Mouse (Mus musculus) liver, embryonic 16.5 days (tissue): ENCODE measurements around the gene Apoc2. TPM values are rescaled to one million over a fixed set of nuclear protein-coding genes. Genes with fewer than 3 reads are reported as not detected.

ENCODE experiments used
- ATAC-seq: fragments of 200-750 bp; cut with Nextera tagmentation; 2 replicates; pipeline ENCODE4 v1.8.0; 2017; ENCODE audit warnings: low read depth, mild to moderate bottlenecking, moderate number of reproducible peaks, moderate library complexity
- H3K27ac ChIP-seq: fragments of 300-500 bp; sonication (generic); 2 replicates; pipeline ENCODE4 v1.5.1; 2014; ENCODE audit warnings: mild to moderate bottlenecking, low read length
- H3K27me3 ChIP-seq: fragments of 300-500 bp; sonication (generic); 2 replicates; pipeline ENCODE4 v1.6.1; 2014; ENCODE audit warnings: low read depth, low read length, mixed read lengths; ENCODE audit not compliant: control insufficient read depth, insufficient read depth
- H3K36me3 ChIP-seq: fragments of 300-500 bp; sonication (generic); 2 replicates; pipeline ENCODE4 v1.6.1; 2014; ENCODE audit warnings: mild to moderate bottlenecking; ENCODE audit not compliant: control insufficient read depth, insufficient read depth
- H3K4me1 ChIP-seq: fragments of 300-500 bp; sonication (generic); 2 replicates; pipeline ENCODE4 v1.6.1; 2014; ENCODE audit warnings: low read depth, low read length, mixed read lengths; ENCODE audit not compliant: control insufficient read depth
- H3K4me2 ChIP-seq: fragments of 300-500 bp; sonication (generic); 2 replicates; pipeline ENCODE4 v1.6.1; 2014; ENCODE audit warnings: low read depth, low read length, mixed read lengths
- H3K4me3 ChIP-seq: fragments of 300-500 bp; sonication (generic); 2 replicates; pipeline ENCODE4 v1.5.1; 2014; ENCODE audit warnings: low read depth, mild to moderate bottlenecking, low read length
- H3K9ac ChIP-seq: fragments of 300-500 bp; sonication (generic); 2 replicates; pipeline ENCODE4 v1.6.1; 2014; ENCODE audit warnings: low read depth, low read length
- H3K9me3 ChIP-seq: fragments of 300-500 bp; sonication (generic); replicated peaks from 2 replicates; pipeline ENCODE4 v1.6.1; 2016; ENCODE audit warnings: low read length; ENCODE audit not compliant: control insufficient read depth
- WGBS: fragments of 180-500 bp; shearing (Covaris S2); extraction: QIAGEN DNeasy Blood & Tissue Kit; methylation state at CpG from one replicate; pipeline ENCODE4 v1.1.7; 2014; ENCODE audit not compliant: insufficient replicate concordance; 5-methylcytosine and 5-hydroxymethylcytosine counted together
- polyA plus RNA-seq: library from polyadenylated mRNA; unstranded; fragments of >200 nt; fragmentation: Nextera tagmentation; extraction: Ambion mirVana; gene quantifications from 2 replicates; pipeline ENCODE4 v1.2.1, GENCODE M21; 2015

Apoc2 gene
- polyA plus RNA-seq, 1 experiment from 2014 or later, result 1,344 TPM

DNA sequence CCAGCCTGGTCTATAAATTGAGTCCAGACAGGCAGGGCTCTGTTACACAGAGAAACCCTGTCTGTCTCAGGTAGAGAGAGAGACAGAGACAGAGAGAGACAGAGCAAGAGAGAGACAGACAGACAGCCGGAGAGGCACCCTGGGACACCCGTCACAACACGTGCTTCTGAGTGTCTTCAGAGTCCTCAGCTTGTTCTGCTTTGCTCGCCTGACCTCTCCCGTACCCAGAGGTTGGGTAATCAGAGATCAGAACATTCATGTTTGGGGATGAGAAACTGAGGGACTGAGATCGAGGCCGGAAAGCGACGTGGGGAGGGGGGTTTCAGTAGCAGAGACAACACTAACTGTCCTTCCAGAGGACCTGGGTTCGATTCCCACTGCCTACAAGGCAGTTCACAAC lies 1.9 kb downstream of the Apoc2 start:
- peak; percentile 37 for ATAC-seq
- Histone ChIP-seq H3K4me3 (peak overlapping the region; percentile 31), H3K36me3 (no peaks in the 10 kb centered on the region), H3K27me3 (no peaks in the 10 kb centered on the region), H3K27ac (peak overlapping the region; percentile 65), H3K9ac (peak overlapping the region; percentile 16; the same call in 1 of the 2 replicates), H3K4me2 (no peak overlapping the region), H3K9me3 (no peaks in the 10 kb centered on the region), H3K4me1 (no peaks in the 10 kb centered on the region)
- 59% methylated on average over 10 of the region's 10 CpGs for WGBS

DNA sequence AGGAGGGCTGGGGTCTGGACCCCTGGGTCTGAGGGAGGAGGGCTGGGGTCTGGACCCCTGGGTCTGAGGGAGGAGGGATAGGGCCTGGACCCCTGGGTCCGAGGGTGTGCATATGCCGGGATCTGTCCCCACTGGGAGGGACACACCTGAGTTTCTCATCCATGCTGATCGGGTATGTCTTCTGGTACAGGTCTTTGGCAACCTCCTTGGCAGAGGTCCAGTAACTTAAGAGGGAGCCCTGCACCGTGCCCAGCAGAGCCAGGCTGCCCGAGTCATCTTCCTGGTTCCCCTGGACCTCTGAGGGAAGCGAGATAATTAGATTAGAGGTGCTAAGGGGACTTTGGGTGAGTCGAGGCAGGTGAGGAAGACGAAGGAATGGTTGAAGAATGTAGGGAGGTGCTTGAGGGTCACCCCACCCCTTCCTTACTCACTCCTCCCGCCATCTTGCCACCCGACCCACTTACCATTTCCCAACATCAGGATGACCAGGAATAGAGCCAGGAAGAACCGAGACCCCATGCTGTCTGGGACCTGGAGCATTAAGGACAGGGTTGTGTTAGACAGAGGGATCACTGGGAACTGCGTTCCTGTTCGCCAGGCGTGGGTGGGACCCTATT lies 4.5 kb downstream of the Apoc2 start:
- peaks cover 9% of the 10 kb centered on the region for H3K4me1 ChIP-seq
- H3K27ac ChIP-seq, result no peak overlapping the region
- 54% methylated on average over 14 of the region's 14 CpGs for WGBS
- no peaks in the 10 kb centered on the region for H3K27me3 ChIP-seq
- no peak for ATAC-seq
- no peak overlapping the region for H3K4me3 ChIP-seq
- no peaks in the 10 kb centered on the region for H3K9me3 ChIP-seq
- no peak overlapping the region for H3K9ac ChIP-seq
- no peak overlapping the region for H3K4me2 ChIP-seq
- no peaks in the 10 kb centered on the region for H3K36me3 ChIP-seq

DNA sequence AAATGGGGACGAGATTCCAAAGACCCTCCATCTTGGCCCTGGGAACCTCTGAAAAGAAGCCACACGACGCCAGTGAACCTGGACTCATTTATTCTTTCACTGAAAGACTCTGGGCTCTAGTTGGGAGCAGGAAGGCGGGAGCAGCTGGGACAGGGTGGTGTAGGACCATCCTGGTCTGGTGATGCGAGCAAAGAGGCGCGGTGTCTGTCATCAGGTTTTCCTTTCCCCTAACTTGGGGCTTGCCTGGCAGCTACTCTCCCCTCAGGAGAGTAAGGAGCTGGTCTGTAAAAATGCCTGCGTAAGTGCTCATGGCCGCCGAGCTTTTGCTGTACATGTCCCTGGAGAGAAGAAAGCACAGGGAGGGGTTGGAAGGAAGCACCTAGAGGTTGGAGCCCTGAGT lies 6.2 kb downstream of the Apoc2 start:
- WGBS, result 69% methylated on average over 10 of the region's 10 CpGs
- H3K36me3 ChIP-seq, result no peaks in the 10 kb centered on the region
- H3K27ac ChIP-seq, result no peak overlapping the region
- H3K27me3 ChIP-seq, result no peaks in the 10 kb centered on the region
- H3K4me2 ChIP-seq, result no peak overlapping the region
- no peak for ATAC-seq
- no peaks in the 10 kb centered on the region for H3K9me3 ChIP-seq
- H3K4me1 ChIP-seq, result peaks cover 9% of the 10 kb centered on the region
- H3K4me3 ChIP-seq, result no peak overlapping the region
- H3K9ac ChIP-seq, result no peak overlapping the region

GRCm38 (mm10) chr7:19668947-19669721 lies 8.6 kb downstream of the Apoc2 start:
- H3K27ac ChIP-seq, result peak overlapping the region; percentile 88
- peak; percentile 42 for ATAC-seq
- H3K4me3 ChIP-seq, result no peak overlapping the region
- no peaks in the 10 kb centered on the region for H3K27me3 ChIP-seq
- peak overlapping the region; percentile 39; the same call in 1 of the 2 replicates for H3K9ac ChIP-seq
- WGBS, result 4% methylated on average over 10 of the region's 10 CpGs
- no peaks in the 10 kb centered on the region for H3K9me3 ChIP-seq
- H3K4me2 ChIP-seq, result peak overlapping the region; percentile 42
- H3K4me1 ChIP-seq, result peaks cover 18% of the 10 kb centered on the region
- no peaks in the 10 kb centered on the region for H3K36me3 ChIP-seq

DNA sequence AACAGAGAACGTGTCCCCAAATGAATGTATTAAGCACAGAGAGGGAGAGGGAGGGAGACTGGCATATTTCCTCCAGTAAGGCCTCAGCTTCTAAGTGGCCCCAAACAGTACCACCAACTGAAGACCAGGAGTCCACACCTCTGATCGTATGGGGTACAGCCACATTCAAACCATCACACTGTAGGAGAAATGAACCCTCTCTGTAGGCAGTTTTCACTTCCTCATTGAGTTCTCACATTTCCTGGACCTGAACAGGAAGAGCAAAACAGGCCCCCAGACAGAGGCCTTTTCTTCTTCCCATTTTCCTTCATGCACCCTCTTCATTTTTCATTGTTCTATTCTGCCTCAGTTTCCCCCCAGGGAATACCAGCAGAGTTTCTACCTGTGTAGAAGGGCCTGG lies 10.3 kb downstream of the Apoc2 start:
- WGBS, result 45% methylated on average over 2 of the region's 2 CpGs
- H3K4me1 ChIP-seq, result peaks cover 31% of the 10 kb centered on the region
- no peak overlapping the region for H3K9ac ChIP-seq
- H3K36me3 ChIP-seq, result no peaks in the 10 kb centered on the region
- no peaks in the 10 kb centered on the region for H3K9me3 ChIP-seq
- H3K4me2 ChIP-seq, result no peak overlapping the region
- H3K27me3 ChIP-seq, result no peaks in the 10 kb centered on the region
- no peak for ATAC-seq
- peak overlapping the region; percentile 25 for H3K27ac ChIP-seq
- no peak overlapping the region for H3K4me3 ChIP-seq

DNA sequence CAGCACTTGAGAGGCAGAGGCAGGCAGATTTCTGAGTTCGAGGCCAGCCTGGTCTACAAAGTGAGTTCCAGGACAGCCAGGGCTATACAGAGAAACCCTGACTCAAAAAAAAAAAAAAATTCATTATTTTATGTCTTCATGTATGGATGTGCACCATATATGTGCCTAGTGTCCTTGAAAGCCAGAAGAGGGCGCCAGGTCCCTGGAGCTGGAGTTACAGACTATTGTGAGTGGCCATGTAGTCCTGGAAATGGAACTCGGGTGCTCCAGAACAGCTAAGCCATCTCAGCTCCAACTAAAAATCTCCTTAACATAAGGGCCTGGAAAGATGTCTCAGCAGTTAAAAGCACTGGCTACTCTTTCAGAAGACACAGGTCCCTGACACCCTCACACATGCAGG lies 11.0 kb downstream of the Apoc2 start:
- H3K4me2 ChIP-seq, result no peak overlapping the region
- 0 out of 2 replicates have a peak, but pooled peaks cover 2% of the 10 kb centered on the region for H3K36me3 ChIP-seq
- no peaks in the 10 kb centered on the region for H3K9me3 ChIP-seq
- peaks cover 31% of the 10 kb centered on the region for H3K4me1 ChIP-seq
- H3K27ac ChIP-seq, result peak overlapping the region; percentile 25
- no peaks in the 10 kb centered on the region for H3K27me3 ChIP-seq
- no peak overlapping the region for H3K9ac ChIP-seq
- H3K4me3 ChIP-seq, result no peak overlapping the region
- WGBS, result 68% methylated on average over 3 of the region's 3 CpGs
- no peak for ATAC-seq

DNA sequence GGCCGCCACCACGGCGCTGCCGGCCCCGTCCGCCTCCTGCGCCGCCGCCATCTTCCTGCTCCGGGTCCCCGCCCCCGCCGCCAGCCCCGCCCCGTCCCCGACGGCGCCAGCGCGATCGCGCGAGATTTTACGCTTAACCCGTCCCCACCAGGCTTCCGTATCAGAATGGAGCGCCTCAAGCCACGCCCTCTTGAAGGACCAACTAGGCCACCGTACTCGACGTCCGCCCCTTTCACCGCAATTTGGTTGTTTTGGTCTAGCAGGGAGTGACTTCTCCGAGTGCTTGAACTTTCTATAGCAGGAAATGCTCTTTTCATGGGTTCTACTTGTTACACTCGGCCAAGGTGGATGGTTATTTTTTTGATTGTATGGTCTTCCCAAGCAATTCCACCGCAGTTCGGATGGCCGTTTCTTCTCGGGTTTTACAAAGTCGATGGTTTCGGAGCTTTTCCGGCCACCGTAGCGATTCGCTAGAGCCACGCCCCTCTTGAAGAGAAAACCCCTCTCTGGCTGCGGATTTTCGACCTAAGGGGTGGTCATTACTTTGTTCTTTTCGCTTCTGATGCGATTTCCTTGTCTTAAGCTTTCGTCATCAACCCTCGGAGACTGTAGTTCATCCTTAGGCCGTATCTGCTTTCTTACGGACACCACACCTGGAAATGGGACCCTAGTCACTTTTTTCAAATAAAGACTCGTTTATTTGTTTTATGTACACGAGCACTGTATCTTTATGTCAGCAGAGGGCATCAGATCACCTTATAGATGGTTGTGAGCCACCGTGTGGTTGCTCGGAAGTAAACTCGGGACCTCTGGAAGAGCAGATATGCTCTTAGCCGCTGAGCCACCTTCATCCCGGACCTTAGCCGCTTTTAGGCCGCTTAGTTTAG lies 12.5 kb downstream of the Apoc2 start, which contains the start of gene Clptm1:
TSS of gene Clptm1 (minus strand) at position 79 of the 887 bp plus-strand sequence.
- Histone ChIP-seq H3K9me3 (no peaks in the 10 kb centered on the region), H3K4me3 (peak within 1 kb of the TSS; percentile 98), H3K27me3 (no peaks in the 10 kb centered on the region), H3K4me1 (peaks cover 31% of the 10 kb centered on the region), H3K9ac (peak within 1 kb of the TSS; percentile 97), H3K36me3 (0 out of 2 replicates have a peak, but pooled peaks cover 2% of the 10 kb centered on the region), H3K4me2 (peak within 1 kb of the TSS; percentile 87), H3K27ac (peak within 1 kb of the TSS; percentile 95)
- peak; percentile 89 for ATAC-seq
- under 1% methylated on average over 53 of the region's 63 CpGs for WGBS

DNA sequence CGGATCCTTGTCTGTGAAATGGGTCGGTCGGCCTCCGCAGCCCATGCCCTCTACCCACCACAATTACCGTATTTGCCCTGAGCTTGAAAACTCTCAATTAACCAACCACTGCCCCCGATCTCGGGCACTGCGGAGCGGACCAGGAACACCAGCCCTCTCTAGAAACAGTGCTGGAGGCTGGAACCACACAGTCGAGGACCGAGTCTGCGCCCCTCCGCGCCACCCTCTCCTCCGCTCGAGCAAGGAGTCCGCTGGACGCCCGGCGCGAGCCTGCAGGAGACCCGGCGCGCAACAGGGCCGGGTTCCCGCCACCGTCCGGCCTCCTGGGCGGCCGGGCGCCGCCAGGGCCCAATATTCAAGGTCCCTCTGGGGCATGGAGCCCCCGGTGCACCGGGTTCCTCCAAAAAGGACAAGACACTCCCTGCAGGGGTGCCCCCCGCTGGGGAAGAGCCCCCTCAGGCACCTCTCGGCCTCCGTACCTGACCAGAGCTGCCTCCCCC lies 13.2 kb downstream of the Apoc2 start:
- peak overlapping the region; percentile 87 for H3K4me2 ChIP-seq
- 0% methylated on average over 37 of the region's 37 CpGs for WGBS
- ATAC-seq, result peak; percentile 46
- H3K36me3 ChIP-seq, result 0 out of 2 replicates have a peak, but pooled peaks cover 2% of the 10 kb centered on the region
- H3K27me3 ChIP-seq, result no peaks in the 10 kb centered on the region
- H3K9me3 ChIP-seq, result no peaks in the 10 kb centered on the region
- H3K4me3 ChIP-seq, result peak overlapping the region; percentile 98
- H3K9ac ChIP-seq, result peak overlapping the region; percentile 97
- peaks cover 31% of the 10 kb centered on the region for H3K4me1 ChIP-seq
- peak overlapping the region; percentile 71 for H3K27ac ChIP-seq
